Mouse (Mus musculus) frontal cortex, postnatal 14 days (tissue): ENCODE results near the gene Btbd11.
"Not testable (repeated sequence)": the region's sequence is repeated elsewhere in the genome, so short reads cannot be mapped to it uniquely, and the experiment has no call there.

Experiments used
- DNase-seq, 2 experiments: peaks; one replicate each; pipeline ENCODE4 v3.0.0; 2022; ENCODE audit warnings: low spot score in 2 of 2

Btbd11 gene

DNA sequence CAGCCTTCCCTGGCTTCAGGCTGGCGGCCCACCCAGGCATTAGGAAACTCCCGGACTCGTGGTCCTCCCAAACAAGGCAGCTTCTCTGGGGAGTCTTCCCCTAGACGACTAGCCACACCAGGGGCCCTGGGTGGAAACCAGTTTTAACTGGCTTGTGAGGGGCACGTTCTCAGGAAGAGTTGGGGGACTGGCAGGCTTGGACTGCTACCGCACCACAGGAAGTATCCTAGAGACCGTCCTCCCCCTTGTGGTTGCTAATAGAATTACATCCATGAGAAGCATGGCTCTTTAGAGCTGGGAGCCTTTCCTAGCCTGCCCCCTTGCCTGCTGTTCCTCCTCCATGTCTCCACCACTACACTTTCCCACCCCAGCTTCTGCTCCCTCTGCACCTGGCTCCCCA lies 265.1 kb downstream of the Btbd11 start:
- DNase-seq: peak in 1 of 2 experiments; percentile 34

DNA sequence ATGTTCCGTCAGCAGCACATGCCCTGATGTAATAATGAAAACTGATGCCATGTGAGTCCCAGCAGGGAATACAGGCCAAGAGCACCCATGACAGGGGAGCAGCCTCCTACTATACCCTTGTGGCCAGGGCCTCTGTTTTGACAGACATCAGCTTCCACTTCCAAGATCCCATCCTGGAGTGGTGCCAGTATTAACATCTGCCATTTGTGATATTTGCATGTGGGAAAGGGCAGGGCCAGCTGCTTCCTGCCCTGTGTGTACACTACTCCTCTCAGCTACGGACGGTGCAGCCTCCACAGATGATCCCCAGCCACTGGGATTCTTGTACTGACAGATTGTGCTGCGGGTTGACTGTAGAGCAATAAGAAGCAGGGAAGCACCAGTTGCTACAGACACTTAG lies 269.3 kb downstream of the Btbd11 start:
- DNase-seq: no peak

DNA sequence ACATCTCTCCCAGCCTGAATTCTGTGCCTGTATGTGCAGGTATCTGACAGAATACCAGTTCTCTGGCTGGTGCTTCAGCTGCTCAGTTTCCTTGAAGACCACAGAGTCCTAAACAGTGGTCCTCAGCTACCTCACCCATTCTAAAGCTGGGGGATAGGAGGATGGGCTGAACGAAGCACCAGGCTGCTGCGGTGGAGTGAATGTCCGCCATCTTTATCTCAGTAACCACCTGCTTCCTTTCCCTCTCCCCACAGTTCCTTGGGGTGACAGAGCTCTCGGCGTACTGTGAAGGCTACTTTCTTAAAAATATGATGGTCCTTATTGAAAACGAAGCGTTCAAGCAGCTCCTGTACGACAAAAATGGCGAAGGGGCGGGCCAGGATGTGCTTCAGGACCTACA lies 271.3 kb downstream of the Btbd11 start:
- no peak for DNase-seq

DNA sequence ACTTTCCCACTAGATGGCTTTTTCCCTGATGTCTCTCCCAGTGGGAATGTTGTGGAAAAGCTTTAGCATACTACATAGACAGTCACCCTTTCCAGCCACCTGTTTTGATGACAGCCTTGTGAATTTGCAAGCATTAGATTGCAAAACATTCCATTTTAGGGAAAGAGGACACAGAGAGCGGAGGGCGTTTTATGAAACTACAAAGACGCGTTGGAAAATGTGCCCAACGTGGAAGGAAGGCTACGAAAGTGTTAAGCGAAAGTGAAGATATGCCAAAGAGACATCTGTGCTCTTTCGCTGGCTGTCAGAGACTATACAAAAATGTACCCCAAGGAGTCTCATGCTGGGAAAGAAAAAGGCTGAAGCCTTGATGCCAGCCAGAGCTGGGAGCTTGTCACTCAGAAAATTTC lies 286.9 kb downstream of the Btbd11 start:
- DNase-seq: peak in 1 of 2 experiments; percentile 15

DNA sequence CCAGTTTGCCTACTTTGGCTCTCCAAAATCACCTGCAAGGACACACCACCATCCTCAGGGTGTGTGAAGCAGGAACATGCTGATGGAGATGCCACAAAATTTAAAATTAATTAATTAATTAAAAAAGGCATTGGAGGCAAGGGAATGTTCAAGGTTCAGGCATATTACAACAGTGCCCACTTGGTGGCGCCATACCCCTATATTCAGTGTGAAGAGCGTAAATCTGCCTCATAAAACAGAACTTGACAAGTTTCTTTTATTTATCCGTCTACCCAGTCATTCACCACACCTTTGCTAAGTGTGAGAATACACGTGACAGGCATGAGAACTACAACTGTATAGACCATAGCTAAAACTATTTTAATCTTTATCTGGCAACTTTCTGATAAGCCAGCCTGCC lies 292.0 kb downstream of the Btbd11 start:
- DNase-seq: peak; percentile 29 to 70

DNA sequence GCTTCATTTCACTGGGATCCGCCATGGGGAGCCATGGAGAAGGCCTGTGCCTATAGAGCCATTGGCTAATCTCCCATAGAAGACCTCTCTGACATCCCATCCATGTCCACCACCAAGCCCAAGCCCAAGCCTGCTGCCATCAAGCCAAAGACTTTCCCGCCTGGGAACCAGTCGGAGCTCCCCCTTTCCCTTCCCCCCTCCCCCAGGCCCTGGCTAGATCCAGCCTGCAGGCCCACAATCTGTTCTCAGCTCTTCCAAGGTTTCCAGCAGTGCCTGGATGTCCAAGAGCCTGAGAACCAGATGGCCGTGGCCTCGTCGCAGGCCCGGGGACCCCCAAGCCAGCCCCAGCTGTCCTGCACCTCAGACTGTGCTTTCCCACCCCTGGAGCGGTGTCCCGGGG lies 295.8 kb downstream of the Btbd11 start:
- no peak for DNase-seq

DNA sequence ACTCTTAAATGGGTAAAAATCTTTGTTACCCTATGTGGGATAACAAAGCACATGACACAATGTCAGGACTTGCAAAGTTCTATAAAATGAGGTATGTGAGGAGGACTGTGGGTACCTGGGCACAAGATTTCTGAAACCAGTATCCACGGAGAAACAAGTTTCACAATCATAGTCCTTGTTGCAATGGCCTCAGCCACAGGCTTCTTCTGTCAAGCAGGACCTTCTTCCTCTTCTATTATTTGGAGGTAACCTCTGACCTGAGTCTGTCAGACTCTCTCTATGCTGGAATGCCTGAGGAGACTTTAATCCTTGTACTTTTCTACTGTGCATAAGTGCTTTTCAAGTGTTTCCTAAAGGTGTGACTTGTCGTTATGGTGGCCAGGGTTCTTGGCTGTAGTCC lies 307.8 kb downstream of the Btbd11 start:
- not testable (repeated sequence) for DNase-seq

DNA sequence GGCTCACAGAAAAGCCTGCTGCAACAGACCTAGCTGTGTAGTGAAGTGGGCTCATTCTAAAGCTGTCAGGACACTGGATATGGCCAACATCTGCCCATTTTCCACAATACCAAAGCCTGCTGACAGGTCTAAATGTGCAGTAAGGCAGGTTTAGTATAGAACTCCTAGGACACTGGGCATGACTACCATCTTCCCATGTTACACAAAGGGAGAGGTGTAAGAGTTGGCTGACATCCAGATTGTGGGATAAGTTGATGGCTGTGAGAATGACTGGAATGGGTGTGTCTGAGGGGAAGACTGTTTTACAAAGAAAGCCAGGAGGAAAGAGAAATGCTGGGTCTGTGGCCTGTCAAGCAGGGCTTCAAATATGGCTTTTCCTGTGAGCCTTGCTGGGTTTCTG lies 313.1 kb downstream of the Btbd11 start:
- no peak for DNase-seq

DNA sequence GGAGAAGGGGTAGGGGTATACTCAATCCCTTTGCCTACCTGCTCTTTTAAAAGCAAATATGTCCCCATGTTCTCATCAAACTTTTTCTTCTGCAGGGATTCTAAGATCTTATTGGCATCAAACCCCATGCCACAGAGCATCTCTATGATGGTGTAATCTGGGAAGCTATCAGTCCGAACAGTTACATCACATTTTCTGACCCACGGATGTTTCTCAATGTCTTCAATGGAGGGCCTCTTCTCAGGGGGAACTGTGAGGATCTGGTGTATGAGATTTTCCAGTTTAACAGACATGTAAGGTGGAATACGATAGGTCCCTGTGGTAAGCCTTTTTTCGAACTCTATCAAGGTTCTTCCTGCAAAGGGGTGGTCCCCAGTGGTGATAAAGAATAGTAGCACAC lies 323.2 kb downstream of the Btbd11 start:
- DNase-seq: not testable (repeated sequence)
